15 mouse cellular contexts compared by ENCODE assay signal in genomic region chrX:104017196-104017595, GRCm38 (mm10). TPM values are rescaled to one million over a fixed set of nuclear protein-coding genes. Genes with fewer than 3 reads are reported as not detected.
A peak's percentile ranks its signal among the peaks of the same experiment; 100 is the strongest.
DNase-seq lines count a peak whose midpoint lies in the region; TF ChIP-seq lines count a peak whose summit lies in the region.
"Had no signal": no experiment of that assay in that cellular context is flagged by ENCODE, and none has a peak within 500 bp of the region (broad histone marks: within the 10 kb centered on the region; RNA-seq: fewer than 3 reads in every experiment).

No protein-coding gene starts in this region.

- TF ChIP-seq CTCF in brain, embryonic 14.5 days (IDR thresholded peaks at IDR 0.05; ENCODE audit: borderline replicate concordance, extremely low read depth, insufficient read depth, insufficient read length), result no peak

- intact Hi-C loops in left cerebral cortex, postnatal 4 days (cut with DNase I), result no loop called here
- intact Hi-C loops in left cerebral cortex, postnatal 25 days (cut with DNase I), result no loop called here
- intact Hi-C loops in gastrocnemius, postnatal 14 days (cut with DNase I; ENCODE audit: low total_unique reads), result no loop called here

- DNase-seq in left cerebral cortex, postnatal 4 days, result peak; percentile 0
- no peak for DNase-seq in left cerebral cortex, postnatal 25 days (ENCODE audit: low spot score in 2 of 2)
- DNase-seq in adrenal gland, adult 8-10 months, result peak; percentile 41
- peak; percentile 20 for DNase-seq in brain, embryonic 14.5 days (ENCODE audit: low read depth)
- peak; percentile 10 for DNase-seq in lung, postnatal 14 days
- no peak for DNase-seq in thymus, postnatal 14 days
- DNase-seq in gastrocnemius, postnatal 14 days, result no peak
- DNase-seq in cerebellum, adult 9-11 months, result no peak
- DNase-seq: cerebellum, adult 8-10 months; heart, postnatal 36 days; kidney, postnatal 36 days; layer of hippocampus, postnatal 36 days; liver, embryonic 13.5 days; right cerebral cortex, postnatal 14 days; thymus, postnatal 4 days had no signal

- no peak for TF ChIP-seq POLR2A in brain, embryonic 14.5 days (IDR thresholded peaks at IDR 0.05; ENCODE audit: borderline replicate concordance, extremely low read depth, insufficient read depth, insufficient read length, poor library complexity, severe bottlenecking)

RNA-seq across cellular contexts. Expression of gene Rlim, which starts 36.1 kb away (rescaled TPM):
- 10 to 100 TPM; 49.9 to 55.1 TPM for total RNA-seq in left cerebral cortex, postnatal 4 days (2021)
- total RNA-seq in left cerebral cortex, postnatal 25 days (2021), result 10 to 100 TPM; 46.8 to 53.5 TPM
- total RNA-seq in adrenal gland, adult 8-10 months (2022), result 10 to 100 TPM; 51.0 to 67.6 (median 62.5) TPM
- polyA plus RNA-seq in brain, embryonic 14.5 days (2012; rRNA removed), result 18.2 and 24.2 TPM in 2 replicates
- 10 to 100 TPM; 19.0 to 19.2 TPM for total RNA-seq in gastrocnemius, postnatal 14 days (2021)

Comparison
In these comparisons a context has a peak if more than half of its experiments do, and no peak if none do; other contexts are left out.
1. DNase-seq: peak in left cerebral cortex, postnatal 4 days (single experiment), adrenal gland, adult 8-10 months (single experiment), brain, embryonic 14.5 days (single experiment) and lung, postnatal 14 days (single experiment); none in left cerebral cortex, postnatal 25 days (0 of 2), thymus, postnatal 14 days (single experiment), gastrocnemius, postnatal 14 days (single experiment) and cerebellum, adult 9-11 months (single experiment).